Mouse (Mus musculus) gastrocnemius, postnatal 25 days (tissue): ENCODE measurements around the gene Tsn. TPM values are rescaled to one million over a fixed set of nuclear protein-coding genes. Genes with fewer than 3 reads are reported as not detected.

ENCODE experiments used
- total RNA-seq, 2 experiments: library from RNA; stranded (reverse); gene quantifications; 1 replicate in 1 of 2; 2 replicates in 1 of 2; pipeline ENCODE4 v1.2.3; 2021

The Tsn gene
- total RNA-seq, 2 experiments from 2014 or later, result 44.6 to 48.0 TPM

Other genes starting within 250 kb of the Tsn start
- not detected for gene Gm29106, start 135.2 kb downstream of the Tsn start, total RNA-seq
- 10 to 100 TPM; 15.1 to 17.2 TPM for gene Nifk, start 10.1 kb upstream of the Tsn start, total RNA-seq
- 10 to 100 TPM; 42.9 to 45.4 TPM for gene Clasp1, start 77.3 kb upstream of the Tsn start, total RNA-seq